Mouse (Mus musculus) kidney, adult 11 months (tissue): Measurements from ENCODE around the gene Ccdc124.
"Not testable (repeated sequence)": the region's sequence is repeated elsewhere in the genome, so short reads cannot be mapped to it uniquely, and the experiment has no call there.

Experiments used
- DNase-seq: peaks from one replicate; pipeline ENCODE4 v3.0.0; 2022

The Ccdc124 gene

DNA sequence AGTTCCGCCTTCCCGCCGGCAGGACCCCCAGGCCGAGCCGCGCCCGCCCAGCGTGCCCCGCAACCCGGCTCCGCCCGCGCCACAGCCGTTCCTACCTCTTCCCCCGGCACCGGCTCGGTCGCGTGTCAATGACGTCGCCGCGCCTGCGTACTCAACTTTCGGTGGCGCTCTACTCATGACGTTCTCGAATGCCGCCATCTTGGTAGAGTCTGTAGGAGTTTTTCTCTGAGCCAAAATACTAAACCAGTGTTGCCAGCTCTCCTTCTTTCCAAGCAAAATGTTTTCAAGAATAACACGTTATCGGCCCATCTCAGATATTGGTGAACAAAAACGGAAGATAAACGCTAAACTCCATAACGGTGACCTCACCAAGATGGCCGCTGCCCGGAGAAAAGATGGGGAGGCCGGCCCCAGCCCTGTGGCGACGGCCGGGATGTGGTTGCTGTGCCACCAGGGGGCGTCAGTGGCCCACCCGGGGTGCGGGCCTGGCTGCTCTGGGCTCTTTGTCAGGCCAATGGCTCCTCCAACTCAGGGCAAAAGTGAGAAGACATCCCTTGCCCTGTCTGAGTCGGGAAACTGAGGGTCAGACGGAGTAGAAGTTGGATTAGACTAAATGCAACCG, at the start of gene Ccdc124:
Gene Ccdc124 (minus strand): TSS at position 572 of the 622 bp plus-strand sequence.
- DNase-seq: peak; percentile 94

DNA sequence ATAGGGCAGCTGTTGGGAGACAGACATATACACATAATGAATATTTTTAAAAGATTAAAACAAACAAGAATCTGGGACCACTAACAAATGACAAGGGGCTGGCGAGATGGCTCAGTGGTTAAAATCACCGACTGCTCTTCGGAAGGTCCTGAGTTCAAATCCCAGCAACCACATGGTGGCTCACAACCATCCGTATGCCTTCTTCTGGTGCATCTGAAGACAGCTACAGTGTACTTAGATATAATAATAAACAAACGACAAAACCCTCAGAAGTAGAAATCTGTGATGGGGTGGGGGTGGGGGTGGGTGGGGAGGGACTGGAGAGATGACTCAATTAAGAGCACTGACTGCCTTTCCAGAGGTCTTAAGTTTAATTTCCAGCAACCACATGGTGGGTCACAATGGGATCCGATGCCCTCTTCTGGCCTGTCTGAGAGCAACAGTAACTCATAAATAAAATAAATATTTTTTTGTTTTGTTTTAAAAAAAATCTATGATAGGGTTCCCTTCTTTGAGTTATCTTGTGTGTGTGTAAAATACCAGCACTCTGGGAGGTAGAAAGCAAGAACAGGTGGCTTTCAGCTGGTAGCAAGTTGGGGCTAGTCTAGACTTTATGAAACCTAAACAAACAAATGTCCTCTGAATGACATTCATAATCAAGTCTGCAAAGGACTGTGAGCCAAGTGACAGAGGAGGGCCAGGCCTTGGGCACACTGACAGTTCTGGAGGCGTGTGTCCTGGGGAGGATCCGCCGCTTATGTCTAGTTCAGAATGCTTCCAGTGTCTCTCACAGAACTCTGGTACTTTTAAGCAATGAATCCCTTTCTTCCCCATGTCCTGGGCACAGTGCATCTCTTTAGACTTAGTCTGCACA, 46.6 kb upstream of the Ccdc124 start:
- no peak for DNase-seq

DNA sequence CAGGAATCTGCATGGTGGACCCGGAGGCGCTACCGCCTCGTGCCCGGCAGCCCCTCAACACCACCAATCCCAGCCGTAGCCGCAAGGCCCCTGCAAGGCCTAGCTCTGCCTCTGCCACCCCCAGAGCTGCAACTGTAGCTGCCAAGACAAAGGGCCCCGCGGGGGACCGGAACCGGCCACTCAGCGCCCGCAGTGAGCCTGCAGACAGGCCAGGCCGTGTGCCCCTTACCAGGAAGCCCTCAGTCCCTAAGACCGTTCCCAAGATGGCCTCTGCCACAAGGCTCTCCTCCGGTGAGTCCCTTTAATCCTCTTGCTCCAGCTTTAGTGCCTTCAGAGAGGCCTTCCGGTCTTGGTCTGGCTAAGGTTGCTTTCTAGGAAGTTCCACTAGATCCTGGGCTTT, 41.0 kb upstream of the Ccdc124 start:
- DNase-seq: no peak

DNA sequence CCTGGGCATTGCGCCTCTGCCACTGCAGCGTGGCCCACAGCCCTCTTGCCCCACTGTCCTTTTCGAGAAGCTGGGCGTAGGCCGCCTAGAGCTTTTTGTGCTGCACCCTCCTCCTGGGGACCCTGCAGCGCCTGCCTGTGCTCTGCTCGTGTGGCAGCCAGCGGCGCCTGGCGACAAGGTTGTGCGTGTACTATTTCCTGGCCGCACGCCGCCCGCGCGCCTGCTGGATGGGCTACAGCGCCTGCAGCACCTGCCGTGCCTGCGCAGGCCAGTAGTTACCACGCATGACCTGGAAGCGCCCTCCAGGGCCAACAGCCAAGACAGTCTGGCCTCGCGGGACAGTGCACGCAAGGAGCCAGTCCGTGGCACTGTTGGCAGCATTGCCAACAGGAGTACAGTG, 39.8 kb upstream of the Ccdc124 start:
- no peak for DNase-seq

DNA sequence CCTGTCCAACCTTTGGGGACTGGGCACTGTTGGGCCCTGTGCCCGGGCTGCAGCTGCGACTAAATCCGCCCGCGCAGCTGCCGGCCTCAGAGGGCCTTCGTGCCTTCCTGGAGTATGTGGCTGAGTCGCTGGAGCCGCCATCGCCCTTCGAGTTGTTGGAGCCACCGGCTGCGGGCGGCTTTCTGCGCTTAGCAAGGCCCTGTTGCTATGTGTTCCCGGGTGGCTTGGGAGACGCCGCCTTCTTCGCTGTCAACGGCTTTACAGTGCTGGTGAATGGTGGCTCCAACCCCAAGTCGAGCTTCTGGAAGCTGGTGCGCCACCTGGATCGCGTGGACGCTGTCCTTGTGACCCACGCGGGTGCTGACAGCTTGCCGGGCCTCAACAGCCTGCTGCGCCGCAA, 39.2 kb upstream of the Ccdc124 start:
- no peak for DNase-seq

DNA sequence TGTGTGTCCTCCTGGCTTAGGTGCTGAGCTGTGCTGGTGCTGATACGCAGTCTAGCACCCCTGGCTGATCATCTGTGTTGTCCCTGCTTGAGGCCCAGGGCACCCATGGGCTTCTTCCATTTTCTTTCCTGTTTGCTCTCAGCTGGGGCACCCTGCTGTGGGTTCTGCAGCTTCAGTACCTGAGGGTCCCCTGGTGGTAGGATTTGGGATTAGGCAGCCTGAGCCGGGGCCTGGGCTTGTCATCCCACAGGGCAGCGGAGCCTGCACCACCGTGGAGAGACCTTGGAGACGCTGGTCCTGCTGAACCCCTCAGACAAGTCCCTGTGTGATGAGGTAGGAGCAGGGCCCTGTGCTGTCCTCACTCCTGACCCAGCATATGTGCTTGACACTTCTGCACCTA, 37.9 kb upstream of the Ccdc124 start:
- DNase-seq: no peak

DNA sequence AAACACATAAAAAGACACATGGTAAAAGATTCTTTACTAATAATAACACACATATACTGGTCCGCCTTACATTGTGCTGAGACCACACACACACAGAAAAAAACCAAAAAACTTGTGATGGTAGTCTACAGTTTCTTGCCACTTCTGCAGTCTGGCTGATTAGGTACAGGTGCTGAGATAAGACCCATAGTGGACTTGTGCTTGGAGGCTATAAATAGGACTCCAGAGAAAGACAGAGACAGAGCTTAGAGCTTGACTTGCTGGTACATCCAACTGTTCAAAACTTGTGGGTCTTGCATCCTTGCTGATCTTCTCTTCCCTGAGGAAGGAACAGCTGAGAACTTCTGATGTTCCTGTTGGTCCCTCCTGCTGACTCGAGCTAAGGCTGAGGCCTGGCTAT, 33.8 kb upstream of the Ccdc124 start:
- no peak for DNase-seq

DNA sequence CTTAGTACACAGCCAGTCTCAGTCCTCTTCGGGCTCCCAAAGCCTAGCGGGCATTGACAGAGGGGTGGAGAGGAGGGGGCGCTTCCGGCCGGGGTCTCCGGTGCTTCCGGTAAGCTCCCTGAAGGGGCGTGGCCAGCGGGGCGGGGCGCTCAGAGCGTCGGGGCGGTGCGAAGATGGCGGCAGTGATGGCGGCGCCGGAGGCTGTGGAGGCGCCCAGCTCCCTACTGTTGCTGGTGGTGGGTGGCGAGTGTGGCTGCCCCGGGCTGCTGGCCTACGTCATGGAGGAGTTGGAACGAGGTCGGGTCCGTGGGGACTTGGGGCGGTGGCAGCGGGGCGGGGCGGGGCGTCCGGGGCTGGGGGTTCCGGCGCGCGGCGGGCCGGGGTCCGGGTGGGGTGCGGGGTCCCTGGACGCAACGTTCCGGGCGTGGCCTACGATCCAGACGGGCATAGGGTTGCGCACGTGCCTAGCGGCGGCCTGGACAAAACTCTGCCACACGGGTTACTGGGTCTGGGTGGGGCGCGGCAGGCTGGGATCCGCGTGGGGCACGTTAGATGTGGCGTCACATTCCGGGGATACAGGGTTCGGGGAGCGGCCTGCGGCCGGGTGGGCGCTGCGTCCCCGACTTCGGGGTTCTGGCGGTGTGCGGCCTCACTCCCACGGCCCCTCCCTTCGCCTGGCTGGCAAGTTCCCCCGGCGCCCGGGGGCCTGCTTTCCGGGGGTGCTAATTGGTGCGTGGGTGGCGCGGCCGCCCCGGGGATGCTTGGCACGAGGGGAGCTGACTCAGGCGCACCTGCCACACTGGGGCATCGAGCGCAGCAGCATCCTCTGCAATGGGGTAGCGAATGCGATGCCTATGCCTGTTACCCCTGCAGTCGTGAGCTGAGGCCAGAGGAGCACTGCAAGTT, 32.3 kb upstream of the Ccdc124 start, which contains the start of gene Map1s:
Gene Map1s (plus strand): TSS at position 102 of the 906 bp plus-strand sequence.
- DNase-seq: peak; percentile 45

DNA sequence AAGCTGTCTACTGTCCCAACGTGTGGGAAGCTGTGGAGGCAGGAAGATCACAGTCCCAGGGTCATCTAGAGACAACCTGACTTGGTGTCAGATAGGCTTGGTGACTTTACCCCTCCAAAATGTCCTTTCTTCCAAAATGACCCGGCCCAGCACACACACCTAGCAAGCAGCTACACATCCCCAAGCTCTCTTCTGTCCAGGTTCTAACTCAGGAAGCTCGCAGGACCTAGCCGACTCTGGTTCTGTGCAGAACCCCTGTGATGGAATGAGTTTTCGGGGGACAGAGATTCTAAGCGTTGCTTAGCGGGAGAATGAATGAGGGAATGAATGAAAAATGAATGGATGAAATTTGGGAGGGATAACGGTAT, 31.7 kb upstream of the Ccdc124 start:
- DNase-seq: no peak

DNA sequence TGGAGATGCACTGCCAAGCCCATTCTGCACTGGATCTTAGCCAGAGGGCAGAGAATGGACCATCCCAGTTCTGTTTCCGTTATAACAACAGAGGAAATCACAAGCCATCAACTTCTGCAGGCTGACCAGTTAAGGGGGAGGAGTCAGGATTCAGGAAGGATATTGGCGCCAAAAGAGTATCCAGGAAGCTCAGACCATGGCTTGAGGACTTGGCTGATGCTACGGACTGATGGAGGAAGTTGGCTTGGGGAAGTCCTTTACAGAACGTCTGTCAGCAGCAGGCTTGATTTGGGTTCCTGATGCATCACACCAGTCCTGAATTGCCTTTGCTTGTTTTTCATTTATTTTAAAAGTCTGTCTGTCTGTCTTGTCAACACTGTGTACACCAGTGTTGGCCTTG, 30.8 kb upstream of the Ccdc124 start:
- peak; percentile 74 for DNase-seq

DNA sequence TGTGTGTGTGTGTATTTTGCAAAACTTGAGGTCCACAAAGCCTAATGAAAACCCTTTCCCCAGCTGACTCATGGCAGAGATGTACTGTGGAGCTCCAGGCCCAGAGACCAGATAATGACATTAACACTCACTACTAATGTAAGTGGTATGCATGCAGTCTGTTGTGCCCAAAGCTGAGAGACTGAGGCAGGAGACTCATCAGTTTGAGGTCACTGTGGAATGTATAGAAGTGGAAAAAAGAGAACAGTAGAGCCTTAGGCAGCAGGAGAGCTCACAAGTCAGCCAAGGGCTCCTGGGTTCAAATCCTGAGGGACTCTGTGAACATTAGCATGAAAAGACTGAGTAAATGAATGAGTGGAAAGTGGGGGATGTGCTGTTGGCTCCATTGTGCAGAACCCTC, 29.8 kb upstream of the Ccdc124 start:
- no peak for DNase-seq

DNA sequence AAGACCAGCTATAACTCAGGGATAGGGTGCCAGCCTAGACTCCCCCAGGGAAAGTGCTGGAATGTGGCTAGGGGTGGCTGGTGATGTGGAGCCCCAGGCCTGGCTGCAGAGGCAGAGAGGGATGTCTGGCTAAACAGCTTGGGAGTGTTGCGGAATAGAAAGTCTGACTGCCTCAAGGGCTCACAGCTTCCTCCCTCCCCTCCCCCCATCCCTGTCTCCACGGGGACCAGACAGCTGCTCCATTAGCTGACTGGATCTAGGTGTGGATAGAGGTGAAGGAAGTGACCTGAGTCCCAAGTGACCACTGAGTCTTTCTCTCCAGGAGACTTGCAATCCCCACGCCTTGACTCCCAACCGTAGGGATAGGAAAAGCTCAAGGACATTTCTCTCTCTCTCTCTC, 29.4 kb upstream of the Ccdc124 start:
- no peak for DNase-seq

DNA sequence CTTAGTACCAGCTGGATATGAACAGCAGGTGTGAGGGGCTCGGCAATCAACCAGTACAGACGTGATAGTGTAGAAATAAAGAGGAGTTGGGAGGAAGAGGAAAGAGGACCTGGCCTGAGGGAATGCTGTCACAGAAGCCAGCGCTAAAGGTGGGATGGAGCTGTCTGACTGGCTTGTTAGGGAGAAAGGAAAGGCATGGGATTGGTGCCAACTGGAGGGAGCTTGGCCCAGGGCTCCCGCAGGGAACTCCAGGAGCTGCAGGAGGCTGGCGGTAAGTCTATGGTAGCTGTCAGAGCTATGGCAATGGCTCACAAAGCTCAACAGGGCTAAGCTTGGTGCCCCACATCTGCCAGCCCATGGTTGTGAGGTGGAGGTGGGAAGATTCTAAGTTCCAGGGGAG, 28.5 kb upstream of the Ccdc124 start:
- DNase-seq: no peak

DNA sequence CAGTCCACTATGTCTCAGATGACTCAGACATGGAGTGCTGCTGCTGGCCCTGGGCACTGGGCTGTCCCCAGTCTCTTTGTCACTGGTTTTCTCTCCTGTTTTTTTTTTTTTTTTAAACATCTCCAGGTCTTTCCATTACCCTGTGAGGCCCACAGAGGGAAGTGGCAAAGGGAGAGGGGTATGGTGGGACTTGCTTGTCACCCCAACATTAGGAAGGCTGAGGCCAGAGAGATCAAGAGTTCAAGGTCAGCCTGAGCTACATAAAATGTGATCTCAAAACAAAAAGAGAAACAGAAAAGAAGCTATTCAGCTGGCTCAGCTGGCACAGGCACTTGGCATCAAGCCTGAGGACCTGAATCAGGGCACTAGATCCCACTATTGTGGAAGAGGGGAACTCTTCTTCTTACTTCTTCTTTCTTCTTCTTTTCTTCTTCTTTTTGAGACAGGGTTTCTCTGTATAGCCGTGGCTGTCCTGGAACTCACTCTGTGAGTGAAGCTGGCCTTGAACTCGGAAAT, 27.2 kb upstream of the Ccdc124 start:
- DNase-seq: no peak

DNA sequence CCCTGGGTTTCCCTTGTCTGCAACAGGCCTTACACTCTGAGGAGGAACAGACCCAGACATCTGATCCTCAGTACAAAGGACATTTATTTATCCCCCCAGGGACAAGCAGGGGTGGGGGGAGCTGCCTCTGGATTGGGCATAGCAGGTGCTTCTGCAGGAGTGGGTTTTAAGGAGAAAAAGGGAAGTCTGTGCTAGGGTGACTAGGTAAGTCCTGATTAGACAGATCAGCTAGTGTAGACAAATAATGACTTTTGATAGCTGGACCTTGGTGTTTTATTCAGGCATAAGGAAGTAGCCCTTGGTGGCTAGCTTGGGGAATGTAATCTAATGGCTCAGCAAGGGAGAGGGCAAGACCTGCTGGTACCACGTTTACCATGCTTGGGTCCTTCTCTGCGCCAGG, 25.5 kb upstream of the Ccdc124 start:
- DNase-seq: no peak

DNA sequence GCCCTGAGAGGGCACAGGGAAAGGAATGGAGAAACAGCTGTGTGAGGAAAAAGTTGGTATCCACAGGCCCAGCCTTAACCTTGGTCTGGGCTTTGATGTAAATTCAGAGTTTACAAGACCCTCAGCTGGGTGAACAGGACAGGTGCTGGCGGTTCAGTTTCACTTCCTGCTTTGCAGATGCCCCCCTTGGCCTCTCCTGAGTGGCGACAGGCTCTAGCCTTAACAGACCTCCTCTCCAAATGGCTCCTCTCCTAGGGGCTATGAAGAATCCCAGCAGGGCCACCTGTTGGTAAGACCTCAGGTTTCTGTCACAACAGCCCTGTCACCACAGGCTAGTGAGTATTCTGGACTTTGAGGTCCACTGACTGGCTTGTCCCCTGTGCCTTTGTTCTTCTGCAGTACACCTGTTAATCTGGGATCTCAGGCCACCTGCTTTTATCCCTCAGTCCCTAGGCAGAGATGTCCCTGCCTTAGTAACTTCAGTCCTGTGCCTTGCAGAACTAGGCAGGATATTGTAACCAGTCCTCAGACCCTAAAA, 25.0 kb upstream of the Ccdc124 start:
- DNase-seq: no peak

DNA sequence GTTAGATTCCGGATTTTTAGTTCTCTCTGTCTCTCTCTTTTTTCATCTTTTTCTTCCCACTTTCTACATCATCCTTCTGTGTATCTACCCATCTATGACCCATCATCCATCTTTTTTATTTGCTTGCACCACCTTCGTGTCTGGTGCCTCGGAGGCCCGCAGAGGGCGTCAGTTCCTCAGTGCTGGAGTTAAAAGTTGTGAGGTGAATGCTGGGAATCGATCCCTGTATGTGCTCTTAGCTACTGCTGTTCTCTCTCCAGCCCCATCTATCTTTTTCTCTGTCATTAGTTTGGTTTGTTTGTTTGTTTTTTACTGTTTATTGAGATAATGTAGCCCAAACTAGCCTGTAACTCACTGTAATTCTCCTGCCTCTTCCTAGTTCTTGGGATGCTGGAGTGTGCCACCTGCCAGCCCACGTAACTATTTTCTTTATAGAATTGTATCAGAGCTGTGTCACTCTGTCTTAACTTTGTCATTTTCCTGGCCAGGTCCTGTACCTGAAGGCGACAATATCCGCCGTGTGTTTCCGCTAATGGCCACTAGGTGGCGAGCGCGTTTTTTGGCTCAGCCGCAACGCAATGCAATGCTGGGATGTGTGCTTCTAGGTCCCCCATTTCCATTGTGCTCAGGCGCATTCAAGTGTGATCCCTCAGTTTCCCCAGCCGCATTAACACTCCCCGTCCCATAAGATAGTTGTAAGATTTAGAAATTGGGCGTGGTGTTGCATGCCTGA, 24.1 kb upstream of the Ccdc124 start:
- peak; percentile 80 for DNase-seq

DNA sequence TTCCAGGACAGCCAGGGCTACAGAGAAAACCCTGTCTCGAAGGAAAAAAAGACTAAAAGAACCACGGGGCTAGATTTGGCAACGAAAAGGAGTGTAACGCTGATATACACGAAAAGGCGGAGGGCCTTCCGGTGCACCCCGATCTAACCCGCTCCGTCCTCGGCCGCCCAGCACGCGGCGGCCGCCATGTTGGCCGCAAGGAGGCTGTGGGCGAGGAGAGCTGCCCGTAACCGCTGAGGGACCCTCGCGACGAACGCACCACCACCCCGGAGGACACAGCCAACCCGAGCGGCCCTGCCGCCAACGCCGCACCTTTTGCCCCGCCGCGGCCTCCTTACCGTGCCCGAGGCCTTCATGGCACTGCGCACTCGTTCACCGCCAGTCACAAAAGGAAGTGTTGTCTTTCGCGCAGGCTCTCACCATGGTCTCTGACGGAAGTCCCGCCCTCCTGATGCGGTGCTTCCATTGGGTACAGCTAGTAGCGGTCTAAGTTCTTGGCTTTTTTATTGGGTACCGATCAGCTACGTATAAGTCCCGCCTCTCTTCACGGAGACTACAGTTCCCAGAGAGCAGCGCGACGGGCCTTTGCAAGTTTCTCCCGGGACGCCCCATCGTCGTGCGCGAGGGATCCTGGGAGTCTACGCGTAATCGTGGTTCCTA, 23.4 kb upstream of the Ccdc124 start, which contains the start of gene Rpl18a:
Gene Rpl18a (minus strand): TSS at position 392 of the 660 bp plus-strand sequence.
- DNase-seq: peak; percentile 99

DNA sequence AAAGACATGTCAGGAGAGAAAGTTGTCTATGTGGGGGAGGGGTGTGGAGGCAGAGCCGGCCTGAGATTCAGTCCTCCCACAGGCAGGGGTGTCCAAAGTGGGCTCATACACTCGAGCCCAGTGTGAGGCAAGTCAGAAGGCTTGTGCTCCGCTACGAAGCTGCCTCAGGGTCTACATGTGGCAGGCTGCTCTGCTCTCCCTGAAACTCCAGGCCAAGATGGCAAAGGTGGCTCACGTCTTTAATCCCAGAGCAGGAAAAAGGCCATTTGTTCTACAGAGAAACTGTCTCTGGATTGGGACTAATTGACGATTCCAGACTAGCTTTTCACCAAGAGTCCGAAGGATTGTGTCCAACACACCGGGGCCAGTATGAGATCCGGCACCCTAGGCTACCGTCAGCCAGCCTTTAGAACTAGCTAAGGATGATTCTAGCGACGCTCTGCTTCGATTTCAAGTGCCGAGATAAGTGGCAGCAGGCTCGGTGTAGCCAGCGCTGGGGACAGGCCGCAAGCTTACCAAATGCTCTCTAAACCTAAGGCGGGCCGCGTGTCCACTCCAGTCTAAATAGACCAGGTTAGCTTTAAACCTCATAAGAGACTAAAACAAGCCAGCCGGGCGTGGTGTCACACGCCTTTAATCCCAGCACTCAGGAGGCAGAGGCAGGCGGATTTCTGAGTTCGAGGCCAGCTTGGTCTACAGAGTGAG, 22.7 kb upstream of the Ccdc124 start:
- DNase-seq: no peak

DNA sequence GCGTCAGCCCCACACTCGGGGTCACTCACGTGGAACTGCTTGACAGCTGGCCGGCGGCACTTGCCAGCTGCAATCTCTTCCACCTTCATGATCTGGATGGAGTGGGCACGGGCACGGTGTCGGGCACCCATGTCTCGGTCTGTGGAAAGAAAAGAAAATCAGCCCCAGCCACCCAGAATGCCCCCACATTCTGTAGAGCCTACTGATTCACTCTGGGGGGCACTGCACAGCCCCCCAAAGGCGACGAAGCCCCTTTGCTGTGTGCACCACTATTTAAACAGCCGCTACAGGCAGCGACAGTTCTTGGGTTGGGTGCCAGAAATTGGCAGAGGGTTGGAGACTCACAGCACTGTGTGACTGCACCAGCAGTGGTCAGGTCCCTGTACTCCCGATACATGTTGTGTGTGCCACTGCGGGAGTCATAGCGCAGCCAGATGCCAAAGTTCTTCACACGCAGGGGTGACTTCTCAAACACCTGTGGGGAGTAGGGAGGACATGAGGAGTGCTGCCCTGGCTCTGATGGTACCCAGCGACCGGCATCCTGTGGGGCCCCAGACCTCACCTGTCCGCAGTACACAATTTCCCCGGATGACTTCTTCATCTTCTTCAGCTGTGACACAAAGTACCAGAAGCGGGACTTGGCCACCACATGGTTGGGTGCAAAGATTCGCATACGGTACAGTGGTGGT, 22.0 kb upstream of the Ccdc124 start:
- DNase-seq: not testable (repeated sequence)
